Mouse (Mus musculus) activated CD4-positive, CD25-positive, alpha-beta regulatory T cell, adult 4 months (primary cell): Measurements from ENCODE around the gene Hmx3. TPM values are rescaled to one million over a fixed set of nuclear protein-coding genes. Genes with fewer than 3 reads are reported as not detected.

Experiments
- ATAC-seq: one replicate; pipeline ENCODE4 v1.8.0; 2017
- polyA plus RNA-seq, 2 experiments: library from polyadenylated mRNA; unstranded; fragments of 100-300 nt; shearing (Covaris generic); gene quantifications; one replicate each; pipeline ENCODE4 v1.2.1; 2017

Gene Hmx3
- polyA plus RNA-seq, result not detected

DNA sequence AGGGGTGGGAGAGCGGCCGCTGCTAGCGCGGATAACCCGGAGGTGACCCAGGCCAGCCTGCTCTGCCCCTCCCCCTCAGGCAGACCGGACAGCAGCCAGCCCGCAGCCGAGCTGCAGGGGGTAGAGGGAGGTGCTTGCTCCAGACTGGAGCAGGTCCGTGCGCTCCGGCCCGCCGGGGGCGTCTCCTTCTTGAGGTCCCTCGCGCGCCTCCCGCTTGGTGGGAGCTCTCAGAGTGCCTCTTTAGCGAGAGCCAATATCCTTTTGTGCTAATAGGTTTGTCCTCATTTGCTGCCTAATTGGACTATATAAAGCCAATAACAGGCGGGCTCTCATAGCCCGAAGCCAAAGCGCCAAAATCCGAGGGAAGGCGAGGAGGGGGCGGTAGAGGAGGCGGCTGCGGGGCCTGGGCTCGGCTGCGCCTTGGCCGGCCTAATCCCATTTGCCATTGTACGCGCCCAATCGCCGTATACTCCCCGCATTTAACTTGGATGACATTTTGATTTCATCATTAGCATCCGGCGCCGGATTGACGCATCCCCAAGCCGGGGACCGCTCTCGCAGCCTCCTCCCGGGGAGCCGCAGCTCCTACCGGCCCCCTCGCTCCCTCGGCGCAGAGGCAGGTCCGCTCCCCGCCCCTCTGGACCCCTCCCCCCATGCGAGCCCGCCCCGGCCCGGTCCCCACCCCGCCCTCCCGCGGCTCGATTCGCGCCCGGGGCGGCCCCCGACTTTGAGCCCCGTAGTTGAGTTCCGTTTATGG lies at the start of gene Hmx3:
Hmx3 (plus strand) TSS at position 753 of the 757 bp plus-strand sequence.
- ATAC-seq, result no peak

DNA sequence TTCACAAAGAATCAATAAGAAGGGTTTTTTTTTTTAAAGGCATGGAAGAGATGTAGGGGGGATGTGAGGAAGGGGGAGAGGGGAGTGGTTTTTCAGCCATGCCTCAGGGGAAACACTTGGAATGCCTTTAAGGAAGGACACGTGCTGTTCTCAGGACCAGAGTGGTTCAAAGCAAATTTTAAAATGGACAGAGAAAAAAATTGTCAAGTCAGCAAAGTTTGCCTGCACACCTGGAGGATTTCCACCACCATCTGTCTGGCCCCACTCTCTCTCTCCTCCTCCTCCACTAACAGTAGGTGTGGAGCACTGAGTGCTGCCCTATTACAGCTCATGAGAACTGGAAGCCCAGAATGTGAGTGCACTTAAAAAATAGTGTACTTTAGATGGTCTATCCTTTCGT lies 38.9 kb upstream of the Hmx3 start:
- no peak for ATAC-seq

DNA sequence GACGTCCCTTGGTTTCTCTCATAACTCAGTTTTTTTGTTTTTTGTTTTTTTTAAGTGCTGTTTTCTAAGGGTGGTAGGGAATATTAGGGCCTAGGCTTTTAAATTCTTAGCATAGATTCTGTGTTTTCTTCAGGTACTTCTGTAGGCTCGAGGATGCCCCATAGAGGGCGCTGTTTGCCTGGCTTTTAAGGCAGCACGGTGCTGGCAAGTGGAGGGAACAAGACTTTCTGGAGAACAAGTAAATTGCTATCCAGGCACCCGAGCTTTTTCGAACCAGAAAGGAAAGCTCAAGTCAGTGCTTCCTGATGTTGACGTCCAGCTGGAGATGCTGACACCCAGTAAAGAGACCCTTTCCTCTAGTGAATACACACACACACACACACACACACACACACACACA lies 2.7 kb upstream of the Hmx3 start:
- ATAC-seq, result peak; percentile 64

- ATAC-seq, result no peak
Observed at GRCm38 (mm10) chr7:131541184-131542114, 1.2 kb upstream of the Hmx3 start.

GRCm38 (mm10) chr7:131542872-131543622 lies 380 bp downstream of the Hmx3 start:
- no peak for ATAC-seq

DNA sequence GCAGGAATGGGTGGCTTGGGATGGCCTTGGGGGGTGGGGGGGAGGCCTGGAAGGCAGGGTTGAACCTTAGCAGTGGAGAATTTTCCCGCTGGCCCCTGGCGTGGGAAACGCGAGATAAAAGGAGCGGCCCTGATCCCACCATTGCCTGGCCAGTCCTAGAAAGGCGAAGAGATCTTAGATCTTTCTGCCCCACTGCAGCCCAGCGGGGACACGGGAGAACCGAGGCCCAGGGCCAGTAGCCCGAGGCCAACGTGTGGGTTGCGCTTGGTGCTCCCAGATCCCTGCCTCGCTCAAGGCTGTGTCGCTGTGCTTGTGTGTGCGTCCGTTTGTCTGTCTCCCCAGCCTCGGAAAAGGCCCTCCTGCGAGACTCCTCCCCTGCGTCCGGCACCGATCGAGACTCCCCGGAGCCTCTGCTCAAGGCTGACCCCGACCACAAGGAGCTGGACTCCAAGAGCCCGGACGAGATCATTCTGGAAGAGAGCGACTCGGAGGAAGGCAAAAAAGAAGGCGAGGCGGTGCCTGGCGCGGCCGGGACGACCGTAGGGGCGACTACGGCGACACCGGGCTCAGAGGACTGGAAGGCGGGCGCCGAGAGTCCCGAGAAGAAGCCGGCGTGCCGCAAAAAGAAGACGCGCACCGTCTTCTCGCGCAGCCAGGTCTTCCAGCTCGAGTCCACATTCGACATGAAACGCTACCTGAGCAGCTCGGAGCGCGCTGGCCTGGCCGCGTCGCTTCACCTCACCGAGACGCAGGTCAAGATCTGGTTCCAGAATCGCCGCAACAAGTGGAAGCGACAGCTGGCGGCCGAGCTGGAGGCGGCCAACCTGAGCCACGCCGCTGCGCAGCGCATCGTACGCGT lies 1.2 kb downstream of the Hmx3 start:
- no peak for ATAC-seq

GRCm38 (mm10) chr7:131544871-131545270 lies 2.2 kb downstream of the Hmx3 start:
- ATAC-seq, result no peak

DNA sequence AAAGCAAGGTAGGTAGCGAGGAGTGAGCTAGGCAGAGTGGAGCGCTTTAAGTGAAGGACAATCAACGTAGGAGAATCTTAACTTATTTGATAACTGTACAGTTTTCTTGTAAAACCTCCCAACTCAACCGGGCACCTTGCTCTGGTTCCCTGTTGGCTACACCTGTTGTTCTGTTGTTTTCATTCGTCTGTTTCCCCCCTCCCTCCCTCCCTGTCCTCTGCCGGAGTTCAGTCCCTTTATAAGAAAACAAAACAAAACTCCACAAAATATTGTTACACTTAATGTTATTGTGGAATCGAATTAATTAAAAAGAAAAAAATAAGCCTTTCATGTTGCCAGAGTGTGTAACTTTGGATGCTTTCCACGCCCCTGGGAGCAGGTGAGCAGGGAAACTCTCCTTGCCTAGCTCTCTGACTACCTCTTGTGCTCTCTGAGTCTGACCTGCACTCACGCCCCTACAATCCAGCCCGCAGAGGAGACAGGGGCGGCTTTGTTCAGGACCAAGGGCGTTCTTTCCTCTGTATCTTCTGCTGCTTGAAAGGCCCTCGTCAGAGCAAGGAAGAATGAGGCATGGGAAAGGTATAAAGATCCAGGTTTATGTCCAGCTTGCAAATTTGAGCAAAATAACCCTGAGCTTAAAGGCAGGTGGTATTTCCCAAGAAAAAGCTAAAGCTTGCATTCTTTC lies 3.2 kb downstream of the Hmx3 start:
- ATAC-seq, result no peak

- no peak for ATAC-seq
Observed at GRCm38 (mm10) chr7:131546423-131546822, 3.8 kb downstream of the Hmx3 start.

DNA sequence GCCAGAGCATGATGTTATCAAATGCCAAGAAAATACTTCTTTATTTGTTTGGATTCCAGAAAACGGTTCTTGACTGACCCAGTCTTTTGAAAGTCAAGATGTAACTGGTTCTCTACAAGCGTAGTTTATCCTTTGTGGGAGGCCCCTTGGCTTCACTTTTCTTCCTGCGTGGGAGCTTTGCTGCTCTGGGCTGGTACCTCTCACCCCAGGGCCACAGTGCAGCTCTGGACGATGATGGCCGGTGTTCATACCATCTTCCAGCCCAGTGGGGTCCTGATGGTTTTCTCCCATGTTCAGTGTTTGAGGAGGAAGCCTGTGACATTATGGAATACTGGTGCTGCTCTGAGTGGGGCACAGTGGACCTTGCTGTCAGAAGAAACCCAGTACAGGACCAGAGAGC lies 4.8 kb downstream of the Hmx3 start:
- ATAC-seq, result no peak

DNA sequence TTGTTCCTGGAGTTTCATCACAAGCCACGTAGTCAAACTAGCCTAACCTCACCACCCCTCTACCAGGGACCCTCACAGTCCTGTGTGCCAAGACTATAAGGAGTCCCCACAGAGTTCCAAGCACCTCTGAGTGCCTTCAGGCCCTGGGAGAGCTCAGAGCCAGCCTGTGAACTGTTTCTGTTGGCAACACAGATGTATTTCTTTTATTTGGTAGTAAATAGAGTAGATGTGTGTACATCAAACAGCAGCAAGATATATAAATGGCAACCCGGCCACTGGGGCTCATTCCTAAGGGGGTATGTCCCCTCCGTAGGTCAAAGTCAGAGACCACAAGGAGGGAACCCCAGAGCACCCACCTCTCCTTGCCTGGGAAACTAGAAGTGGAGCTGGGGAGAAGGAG lies 5.8 kb downstream of the Hmx3 start, which contains the start of gene Hmx2:
Hmx2 (plus strand) TSS at position 301 of the 400 bp plus-strand sequence.
- no peak for ATAC-seq

GRCm38 (mm10) chr7:131551471-131551870 lies 8.8 kb downstream of the Hmx3 start:
- no peak for ATAC-seq

DNA sequence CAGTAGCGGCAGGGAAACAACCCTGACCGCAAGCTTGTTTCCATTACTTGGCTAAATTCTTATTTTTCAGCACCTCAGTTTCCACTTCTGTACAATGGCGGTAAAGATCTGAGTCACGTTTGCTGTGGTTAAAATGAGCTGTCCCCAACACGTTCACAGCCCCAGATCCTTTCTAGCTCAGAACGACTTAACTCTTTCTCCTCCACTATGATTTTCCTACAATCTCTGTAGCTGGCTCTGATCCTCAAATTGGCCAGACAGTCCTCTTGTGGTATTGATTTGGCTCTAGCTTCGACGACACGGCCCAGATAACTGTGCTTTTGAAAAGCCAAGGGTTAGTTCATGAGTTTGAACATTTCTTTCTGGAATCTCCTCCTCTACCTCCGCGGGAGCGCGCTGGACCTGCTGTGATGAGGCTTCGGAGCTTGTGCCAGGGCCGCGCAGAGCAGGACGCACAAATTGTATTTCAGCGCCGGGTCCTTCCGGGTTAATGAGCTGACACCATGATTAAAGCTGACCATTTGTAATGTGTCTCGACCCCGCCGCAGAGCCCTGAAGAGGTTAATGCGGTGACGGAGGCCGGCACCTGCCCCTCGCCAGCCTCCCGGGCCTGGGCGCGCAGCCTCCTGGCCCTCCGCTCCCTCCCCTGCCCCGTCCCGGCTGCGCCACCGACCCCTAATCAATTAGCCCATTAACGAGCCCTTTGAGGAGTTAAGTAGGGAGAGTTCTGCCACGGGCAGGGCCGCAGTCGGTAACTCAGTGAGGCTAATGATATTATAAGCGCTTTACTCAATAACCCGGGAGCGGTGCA lies 9.5 kb downstream of the Hmx3 start:
- no peak for ATAC-seq

- ATAC-seq, result no peak
Observed at GRCm38 (mm10) chr7:131552781-131553180, 10.1 kb downstream of the Hmx3 start.

- ATAC-seq, result peak; percentile 28
Observed at GRCm38 (mm10) chr7:131553771-131554175, 11.1 kb downstream of the Hmx3 start.

- no peak for ATAC-seq
Observed at GRCm38 (mm10) chr7:131554341-131555180, 11.9 kb downstream of the Hmx3 start.

DNA sequence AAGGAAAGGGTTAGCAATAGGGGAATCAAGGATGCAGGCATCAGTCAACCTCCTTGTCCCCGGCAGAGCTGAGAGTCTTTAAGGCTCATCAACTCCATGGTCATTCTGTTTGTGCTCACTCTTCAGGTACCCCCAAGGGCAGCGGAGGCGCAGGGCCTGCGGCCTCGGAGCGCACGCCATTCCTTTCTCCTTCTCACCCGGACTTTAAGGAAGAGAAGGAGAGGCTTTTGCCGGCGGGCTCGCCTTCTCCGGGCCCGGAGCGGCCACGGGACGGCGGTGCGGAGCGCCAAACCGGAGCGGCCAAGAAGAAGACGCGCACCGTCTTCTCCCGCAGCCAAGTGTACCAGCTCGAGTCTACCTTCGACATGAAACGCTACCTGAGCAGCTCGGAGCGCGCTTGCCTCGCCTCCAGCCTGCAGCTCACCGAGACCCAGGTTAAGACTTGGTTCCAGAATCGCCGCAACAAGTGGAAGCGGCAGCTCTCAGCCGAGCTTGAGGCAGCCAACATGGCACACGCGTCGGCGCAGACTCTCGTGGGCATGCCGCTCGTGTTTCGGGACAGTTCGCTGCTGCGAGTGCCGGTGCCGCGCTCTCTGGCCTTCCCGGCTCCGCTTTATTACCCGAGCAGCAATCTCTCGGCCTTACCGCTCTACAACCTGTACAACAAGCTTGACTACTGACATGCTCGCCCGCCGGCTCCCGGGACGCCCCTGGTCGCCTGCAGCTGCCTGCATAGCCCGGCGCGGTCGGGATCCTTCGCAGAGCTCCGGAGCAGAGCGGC lies 12.8 kb downstream of the Hmx3 start:
- no peak for ATAC-seq

DNA sequence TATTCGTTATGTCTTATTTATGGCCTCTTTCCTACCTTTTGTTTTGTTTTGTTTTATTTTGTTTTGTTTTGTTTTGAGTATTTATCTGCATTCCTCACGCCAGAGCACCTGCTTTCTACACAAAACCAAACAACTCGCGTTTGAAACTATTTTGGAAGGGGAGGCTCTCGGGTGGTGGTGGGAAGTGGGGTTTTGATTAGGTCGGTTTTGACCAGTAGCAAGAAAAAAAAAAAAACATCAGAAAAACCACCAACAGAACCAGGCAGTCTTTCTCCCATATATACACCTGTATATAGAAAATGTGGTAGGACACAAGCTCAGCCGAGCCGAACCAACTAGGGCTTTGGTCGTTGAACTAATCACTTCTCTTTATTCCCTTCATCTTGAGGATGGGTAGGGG lies 13.4 kb downstream of the Hmx3 start:
- ATAC-seq, result no peak
